Mouse (Mus musculus) stomach, embryonic 16.5 days (tissue): Measurements from ENCODE around the gene Tgif2. TPM values are rescaled to one million over a fixed set of nuclear protein-coding genes. Genes with fewer than 3 reads are reported as not detected.
"Not testable (repeated sequence)": the region's sequence is repeated elsewhere in the genome, so short reads cannot be mapped to it uniquely, and the experiment has no call there.

Experiments
- ATAC-seq: fragments of 200-750 bp; cut with Nextera tagmentation; 2 replicates; pipeline ENCODE4 v1.8.0; 2017; ENCODE audit warnings: moderate number of reproducible peaks, moderate TSS enrichment; ENCODE audit not compliant: insufficient read depth, low FRiP score
- H3K27ac ChIP-seq: fragments of 300-500 bp; sonication (generic); 2 replicates; pipeline ENCODE4 v1.5.1; 2014; ENCODE audit warnings: low read length
- H3K27me3 ChIP-seq: fragments of 300-500 bp; sonication (generic); 2 replicates; pipeline ENCODE4 v1.6.1; 2014; ENCODE audit warnings: low read length, control low read depth, mixed read lengths; ENCODE audit not compliant: control insufficient read depth, insufficient read depth
- H3K36me3 ChIP-seq: fragments of 300-500 bp; sonication (generic); 2 replicates; pipeline ENCODE4 v1.6.1; 2014; ENCODE audit warnings: low read length; ENCODE audit not compliant: control insufficient read depth, insufficient read depth
- H3K4me1 ChIP-seq: fragments of 300-500 bp; sonication (generic); 2 replicates; pipeline ENCODE4 v1.6.1; 2014; ENCODE audit warnings: low read length, control low read depth, mixed read lengths; ENCODE audit not compliant: control insufficient read depth, insufficient read depth
- H3K4me2 ChIP-seq: fragments of 300-500 bp; sonication (generic); 2 replicates; pipeline ENCODE4 v1.6.1; 2014; ENCODE audit warnings: low read depth, low read length, mixed read lengths
- H3K4me3 ChIP-seq: fragments of 300-500 bp; sonication (generic); replicated peaks from 2 replicates; pipeline ENCODE4 v1.5.1; 2014; ENCODE audit warnings: mild to moderate bottlenecking, low read length
- H3K9ac ChIP-seq: fragments of 300-500 bp; sonication (generic); 2 replicates; pipeline ENCODE4 v1.6.1; 2014; ENCODE audit warnings: low read length
- H3K9me3 ChIP-seq: fragments of 300-500 bp; sonication (generic); replicated peaks from 2 replicates; pipeline ENCODE4 v1.6.1; 2016; ENCODE audit warnings: low read length, control low read depth; ENCODE audit not compliant: control insufficient read depth
- WGBS: fragments of 180-500 bp; shearing (Covaris S2); extraction: QIAGEN DNeasy Blood & Tissue Kit; methylation state at CpG from one replicate; pipeline ENCODE4 v1.1.7; 2014; 5-methylcytosine and 5-hydroxymethylcytosine counted together
- polyA plus RNA-seq: library from polyadenylated mRNA; unstranded; fragments of >200 nt; fragmentation: Nextera tagmentation; extraction: Ambion mirVana; gene quantifications from 2 replicates; pipeline ENCODE4 v1.2.1, GENCODE M21; 2015

Gene Tgif2
- polyA plus RNA-seq, 1 experiment from 2014 or later = 36.5 TPM

- Histone ChIP-seq H3K4me1 (no peaks in the 10 kb centered on the region), H3K4me3 (no peak overlapping the region), H3K9ac (no peak overlapping the region), H3K27ac (no peak overlapping the region), H3K4me2 (no peak overlapping the region), H3K9me3 (no peaks in the 10 kb centered on the region), H3K36me3 (0 out of 2 replicates have a peak, but pooled peaks cover under 1% of the 10 kb centered on the region), H3K27me3 (no peaks in the 10 kb centered on the region)
- 86% methylated on average over 3 of the region's 3 CpGs for WGBS
- ATAC-seq = no peak
These were observed 39.7 kb downstream of the Tgif2 start for GRCm38 (mm10) chr2:156879541-156879940.

- H3K27me3 ChIP-seq = no peaks in the 10 kb centered on the region
- H3K4me2 ChIP-seq = no peak overlapping the region
- ATAC-seq = no peak
- no peak overlapping the region for H3K4me3 ChIP-seq
- no peak overlapping the region for H3K9ac ChIP-seq
- H3K36me3 ChIP-seq = no peaks in the 10 kb centered on the region
- no peaks in the 10 kb centered on the region for H3K9me3 ChIP-seq
- WGBS = 31% methylated on average over 10 of the region's 10 CpGs
- no peak overlapping the region for H3K27ac ChIP-seq
- H3K4me1 ChIP-seq = no peaks in the 10 kb centered on the region
These were observed 42.7 kb downstream of the Tgif2 start for GRCm38 (mm10) chr2:156882431-156883001.

GRCm38 (mm10) chr2:156884396-156885211 lies 44.8 kb downstream of the Tgif2 start:
- Histone ChIP-seq H3K4me2 (no peak overlapping the region), H3K4me1 (no peaks in the 10 kb centered on the region), H3K9me3 (no peaks in the 10 kb centered on the region), H3K4me3 (no peak overlapping the region), H3K27me3 (no peaks in the 10 kb centered on the region), H3K36me3 (no peaks in the 10 kb centered on the region), H3K9ac (no peak overlapping the region), H3K27ac (no peak overlapping the region)
- WGBS = 87% methylated on average over 10 of the region's 10 CpGs
- ATAC-seq = no peak

- H3K36me3 ChIP-seq, H3K4me3 ChIP-seq, H3K4me1 ChIP-seq, H3K27ac ChIP-seq, H3K27me3 ChIP-seq, H3K4me2 ChIP-seq, ATAC-seq, H3K9ac ChIP-seq, H3K9me3 ChIP-seq: not testable (repeated sequence)
- WGBS = 92% methylated on average over 2 of the region's 2 CpGs
These were observed 45.9 kb downstream of the Tgif2 start for GRCm38 (mm10) chr2:156885666-156886065.

GRCm38 (mm10) chr2:156886084-156886631 lies 46.4 kb downstream of the Tgif2 start:
- H3K27me3 ChIP-seq = no peaks in the 10 kb centered on the region
- no peak overlapping the region for H3K4me3 ChIP-seq
- no peak overlapping the region for H3K27ac ChIP-seq
- no peaks in the 10 kb centered on the region for H3K36me3 ChIP-seq
- no peaks in the 10 kb centered on the region for H3K9me3 ChIP-seq
- no peak overlapping the region for H3K4me2 ChIP-seq
- no peak overlapping the region for H3K9ac ChIP-seq
- ATAC-seq = no peak
- 80% methylated on average over 10 of the region's 10 CpGs for WGBS
- no peaks in the 10 kb centered on the region for H3K4me1 ChIP-seq

DNA sequence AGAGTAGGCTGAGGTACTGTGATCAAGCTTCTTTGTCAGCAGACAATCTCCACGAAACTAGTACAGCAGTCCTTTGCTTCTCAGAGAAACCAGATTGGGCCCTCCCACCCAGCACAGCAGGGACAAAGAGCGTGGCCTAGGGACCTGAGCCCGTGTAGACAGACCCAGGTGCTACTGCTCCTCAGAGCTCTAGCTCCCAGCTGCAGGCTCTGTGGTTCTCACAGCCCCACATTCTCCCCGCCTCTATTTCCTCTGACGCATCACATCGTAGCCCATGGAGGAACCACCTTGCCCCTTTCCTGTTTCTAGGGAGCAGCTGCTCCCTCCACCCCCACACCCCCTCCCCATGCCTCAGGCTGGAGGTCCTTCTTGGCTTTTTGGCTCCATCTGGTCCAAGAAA lies 47.2 kb downstream of the Tgif2 start, which contains the start of gene Sla2:
Sla2 (minus strand) TSS at position 176 of the 400 bp plus-strand sequence.
- WGBS = 44% methylated on average over 6 of the region's 6 CpGs
- H3K27ac ChIP-seq = no peak within 1 kb of the TSS
- no peak within 1 kb of the TSS for H3K4me2 ChIP-seq
- H3K4me3 ChIP-seq = no peak within 1 kb of the TSS
- no peaks in the 10 kb centered on the region for H3K4me1 ChIP-seq
- no peak for ATAC-seq
- no peaks in the 10 kb centered on the region for H3K27me3 ChIP-seq
- no peaks in the 10 kb centered on the region for H3K36me3 ChIP-seq
- no peak within 1 kb of the TSS for H3K9ac ChIP-seq
- H3K9me3 ChIP-seq = no peaks in the 10 kb centered on the region

- no peak for ATAC-seq
- Histone ChIP-seq H3K9me3 (no peaks in the 10 kb centered on the region), H3K36me3 (no peaks in the 10 kb centered on the region), H3K9ac (no peak overlapping the region), H3K4me2 (no peak overlapping the region), H3K27ac (no peak overlapping the region), H3K4me3 (no peak overlapping the region), H3K27me3 (no peaks in the 10 kb centered on the region), H3K4me1 (no peaks in the 10 kb centered on the region)
- 64% methylated on average over 3 of the region's 3 CpGs for WGBS
These were observed 48.7 kb downstream of the Tgif2 start for GRCm38 (mm10) chr2:156888490-156888889.

DNA sequence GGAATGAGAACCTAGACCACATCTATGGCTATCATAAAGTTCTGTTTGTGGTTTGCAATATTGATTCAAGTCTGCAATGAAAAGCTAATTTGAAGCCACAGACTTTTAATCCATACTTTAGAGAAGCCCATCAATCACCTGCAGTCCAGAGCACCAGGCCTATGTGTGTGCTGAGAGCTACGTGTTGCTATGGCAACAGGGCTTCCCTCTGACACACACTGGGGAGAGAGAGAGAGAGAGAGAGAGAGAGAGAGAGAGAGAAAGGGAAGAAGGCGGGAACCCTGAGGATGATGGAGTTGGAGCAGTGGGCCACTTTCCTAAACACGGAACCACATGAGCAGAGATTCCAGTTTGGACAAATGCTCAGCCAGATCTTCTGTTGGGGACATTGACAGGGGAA lies 52.4 kb downstream of the Tgif2 start:
- WGBS = 20% methylated on average over 3 of the region's 3 CpGs
- no peak for ATAC-seq
- H3K4me2 ChIP-seq = no peak overlapping the region
- H3K27me3 ChIP-seq = no peaks in the 10 kb centered on the region
- no peaks in the 10 kb centered on the region for H3K4me1 ChIP-seq
- H3K9ac ChIP-seq = no peak overlapping the region
- H3K36me3 ChIP-seq = no peaks in the 10 kb centered on the region
- no peak overlapping the region for H3K27ac ChIP-seq
- H3K9me3 ChIP-seq = no peaks in the 10 kb centered on the region
- no peak overlapping the region for H3K4me3 ChIP-seq

DNA sequence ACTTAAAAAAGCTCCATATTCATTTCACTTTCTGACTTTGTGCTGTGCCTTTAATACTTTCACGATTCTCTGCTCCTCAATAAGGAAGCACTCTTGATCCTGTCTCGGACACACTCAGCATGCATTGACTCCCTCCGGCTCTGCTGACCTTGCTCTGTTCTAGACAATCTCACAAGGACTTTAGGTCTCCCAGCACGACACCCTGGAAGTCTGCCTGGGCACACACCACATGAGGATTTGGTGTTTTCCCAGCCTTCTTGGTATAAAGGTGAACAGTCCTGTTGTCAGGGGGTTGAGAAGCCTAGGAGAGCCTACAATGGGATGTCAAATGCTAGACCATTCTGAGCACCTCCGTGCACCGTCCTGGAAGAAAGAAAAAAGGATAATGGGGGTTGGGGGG lies 53.0 kb downstream of the Tgif2 start:
- H3K4me2 ChIP-seq = no peak overlapping the region
- no peak overlapping the region for H3K4me3 ChIP-seq

More for the DNA sequence above, 53.0 kb downstream of the Tgif2 start:
- no peaks in the 10 kb centered on the region for H3K36me3 ChIP-seq
- H3K27me3 ChIP-seq = no peaks in the 10 kb centered on the region
- 69% methylated on average over 6 of the region's 6 CpGs for WGBS
- no peaks in the 10 kb centered on the region for H3K4me1 ChIP-seq
- H3K27ac ChIP-seq = no peak overlapping the region
- H3K9me3 ChIP-seq = no peaks in the 10 kb centered on the region
- ATAC-seq = no peak
- no peak overlapping the region for H3K9ac ChIP-seq
